Mouse (Mus musculus) spleen, adult 2 months (tissue): Measurements from ENCODE around the gene B4galt3. TPM values are rescaled to one million over a fixed set of nuclear protein-coding genes. Genes with fewer than 3 reads are reported as not detected.

Source experiments
- DNase-seq, 2 experiments: peaks; one replicate each; pipeline versions ENCODE4 v3.0.0 to v3.0.0-alpha.2; 2012 to 2021; ENCODE audit warnings: low spot score in 2 of 2, low read depth in 1 of 2
- H3K27ac ChIP-seq: fragments of 200-500 bp; 2 replicates; pipeline ENCODE4 v1.5.1; 2012; ENCODE audit warnings: low read length, inconsistent platforms; ENCODE audit not compliant: insufficient read depth
- H3K27me3 ChIP-seq: fragments of 200-500 bp; 2 replicates; pipeline ENCODE4 v1.6.1; 2012; ENCODE audit warnings: mild to moderate bottlenecking, moderate library complexity, low read length, inconsistent platforms; ENCODE audit not compliant: control insufficient read depth, insufficient read depth
- H3K36me3 ChIP-seq: fragments of 200-500 bp; 2 replicates; pipeline ENCODE4 v1.6.1; 2012; ENCODE audit warnings: mild to moderate bottlenecking, low read length, inconsistent platforms; ENCODE audit not compliant: control insufficient read depth, insufficient read depth
- H3K4me1 ChIP-seq: fragments of 200-500 bp; 2 replicates; pipeline ENCODE4 v1.6.1; 2011; ENCODE audit warnings: inconsistent platforms; ENCODE audit not compliant: control insufficient read depth, insufficient read depth, insufficient read length
- H3K4me3 ChIP-seq: fragments of 200-500 bp; 2 replicates; pipeline ENCODE4 v1.5.1; 2011; ENCODE audit warnings: mild to moderate bottlenecking, inconsistent platforms; ENCODE audit not compliant: insufficient read depth, insufficient read length; ENCODE audit errors: extremely low read depth
- CTCF ChIP-seq: fragments of 200-500 bp; IDR thresholded peaks from 2 replicates; pipeline ENCODE4 v1.5.1; 2011; ENCODE audit warnings: mild to moderate bottlenecking, inconsistent platforms; ENCODE audit not compliant: insufficient read depth, insufficient read length, insufficient replicate concordance; ENCODE audit errors: extremely low read depth
- POLR2A ChIP-seq: fragments of 200-500 bp; IDR thresholded peaks from 2 replicates; pipeline ENCODE4 v1.6.1; 2011; ENCODE audit warnings: low read depth, low read length, inconsistent platforms
- WGBS: fragments of 180-500 bp; shearing (Covaris S2); methylation state at CpG from one replicate; pipeline ENCODE4 v1.1.7; 2018; 5-methylcytosine and 5-hydroxymethylcytosine counted together
- polyA plus RNA-seq: library from polyadenylated mRNA; depleted of rRNA; stranded (reverse); fragments of >200 nt; gene quantifications from 2 replicates; pipeline ENCODE4 v1.2.3, GENCODE M21; 2012

B4galt3 gene
- polyA plus RNA-seq, 1 experiment = 59.5 TPM

GRCm38 (mm10) chr1:171256095-171256818 is 13.9 kb upstream of the B4galt3 start:
- H3K27ac ChIP-seq = no peak overlapping the region
- no peak for DNase-seq
- no peaks in the 10 kb centered on the region for H3K4me1 ChIP-seq
- no peaks in the 10 kb centered on the region for H3K36me3 ChIP-seq
- no peak overlapping the region for H3K4me3 ChIP-seq
- no peak for TF ChIP-seq POLR2A
- no peak for TF ChIP-seq CTCF
- 0 out of 2 replicates have a peak, but pooled peaks cover 2% of the 10 kb centered on the region for H3K27me3 ChIP-seq
- 92% methylated on average over 24 of the region's 24 CpGs for WGBS

- 0 out of 2 replicates have a peak, but pooled peaks cover 2% of the 10 kb centered on the region for H3K27me3 ChIP-seq
- no peak overlapping the region for H3K4me3 ChIP-seq
- H3K4me1 ChIP-seq = no peaks in the 10 kb centered on the region
- no peaks in the 10 kb centered on the region for H3K36me3 ChIP-seq
- TF ChIP-seq CTCF (peak; percentile 59; the same call in 1 of the 2 replicates), POLR2A (no peak)
- H3K27ac ChIP-seq = no peak overlapping the region
- WGBS = 66% methylated on average over 15 of the region's 15 CpGs
- peak in 1 of 2 experiments; percentile 55 for DNase-seq
Observed at GRCm38 (mm10) chr1:171256937-171257548, 13.1 kb upstream of the B4galt3 start.

GRCm38 (mm10) chr1:171257781-171258180 is 12.3 kb upstream of the B4galt3 start:
- WGBS = 89% methylated on average over 9 of the region's 9 CpGs
- H3K27ac ChIP-seq = no peak overlapping the region
- H3K36me3 ChIP-seq = no peaks in the 10 kb centered on the region
- H3K27me3 ChIP-seq = 0 out of 2 replicates have a peak, but pooled peaks cover 2% of the 10 kb centered on the region
- TF ChIP-seq CTCF (no peak), POLR2A (no peak)
- H3K4me1 ChIP-seq = no peaks in the 10 kb centered on the region
- H3K4me3 ChIP-seq = no peak overlapping the region
- no peak for DNase-seq

GRCm38 (mm10) chr1:171258921-171259320 is 11.2 kb upstream of the B4galt3 start:
- WGBS = 63% methylated on average over 17 of the region's 17 CpGs

GRCm38 (mm10) chr1:171260316-171260715 is 9.8 kb upstream of the B4galt3 start:
- no peak overlapping the region for H3K4me3 ChIP-seq
- no peak for DNase-seq
- WGBS = 83% methylated on average over 3 of the region's 3 CpGs
- 0 out of 2 replicates have a peak, but pooled peaks cover 2% of the 10 kb centered on the region for H3K27me3 ChIP-seq
- TF ChIP-seq CTCF (no peak), POLR2A (no peak)
- no peaks in the 10 kb centered on the region for H3K36me3 ChIP-seq
- H3K27ac ChIP-seq = no peak overlapping the region
- H3K4me1 ChIP-seq = no peaks in the 10 kb centered on the region; the same call in 1 of the 2 replicates

More at GRCm38 (mm10) chr1:171258921-171259320, 11.2 kb upstream of the B4galt3 start:
- Histone ChIP-seq H3K27me3 (0 out of 2 replicates have a peak, but pooled peaks cover 2% of the 10 kb centered on the region), H3K4me3 (no peak overlapping the region), H3K36me3 (no peaks in the 10 kb centered on the region), H3K27ac (no peak overlapping the region), H3K4me1 (no peaks in the 10 kb centered on the region; the same call in 1 of the 2 replicates)
- no peak for DNase-seq
- TF ChIP-seq POLR2A (no peak), CTCF (no peak)

- H3K4me3 ChIP-seq = no peak overlapping the region
- TF ChIP-seq POLR2A = no peak
- no peak for TF ChIP-seq CTCF
- H3K4me1 ChIP-seq = no peaks in the 10 kb centered on the region; the same call in 1 of the 2 replicates
- no peaks in the 10 kb centered on the region for H3K36me3 ChIP-seq
- 0 out of 2 replicates have a peak, but pooled peaks cover 2% of the 10 kb centered on the region for H3K27me3 ChIP-seq
- no peak for DNase-seq
- 3% methylated on average over 8 of the region's 8 CpGs for WGBS
- peak overlapping the region; percentile 7 for H3K27ac ChIP-seq
Observed at GRCm38 (mm10) chr1:171262594-171263130, 7.5 kb upstream of the B4galt3 start.
